Mouse (Mus musculus) hindbrain, embryonic 16.5 days (tissue): ENCODE measurements at regions not wholly inside any gene's neighbourhood (a gene's known extent, or its start where the extent isn't known, plus 50 kb on each side); places are given as distances from the start of the nearest gene placed in this dataset.

Experiments used
- ATAC-seq: fragments of 200-750 bp; cut with Nextera tagmentation; 2 replicates; pipeline ENCODE4 v1.8.0; 2017; ENCODE audit warnings: moderate TSS enrichment, moderate library complexity
- H3K27ac ChIP-seq: fragments of 300-500 bp; sonication (generic); 2 replicates; pipeline ENCODE4 v1.5.1; 2014; ENCODE audit warnings: low read depth, mild to moderate bottlenecking, control low read depth, low read length, moderate library complexity
- H3K27me3 ChIP-seq: fragments of 300-500 bp; sonication (generic); replicated peaks from 2 replicates; pipeline ENCODE4 v1.6.1; 2014; ENCODE audit warnings: low read length; ENCODE audit not compliant: control insufficient read depth, insufficient read depth
- H3K36me3 ChIP-seq: fragments of 300-500 bp; sonication (generic); 2 replicates; pipeline ENCODE4 v1.6.1; 2014; ENCODE audit warnings: mild to moderate bottlenecking, low read length, moderate library complexity, mixed read lengths; ENCODE audit not compliant: control insufficient read depth, insufficient read depth
- H3K4me1 ChIP-seq: fragments of 300-500 bp; sonication (generic); 2 replicates; pipeline ENCODE4 v1.6.1; 2014; ENCODE audit warnings: low read depth, low read length; ENCODE audit not compliant: control insufficient read depth, insufficient read depth
- H3K4me2 ChIP-seq: fragments of 300-500 bp; sonication (generic); 2 replicates; pipeline ENCODE4 v1.6.1; 2014; ENCODE audit warnings: mild to moderate bottlenecking, low read length, control low read depth, moderate library complexity
- H3K4me3 ChIP-seq: fragments of 300-500 bp; sonication (generic); 2 replicates; pipeline ENCODE4 v1.5.1; 2014; ENCODE audit warnings: mild to moderate bottlenecking, low read length, control low read depth, moderate library complexity
- H3K9ac ChIP-seq: fragments of 300-500 bp; sonication (generic); 2 replicates; pipeline ENCODE4 v1.6.1; 2014; ENCODE audit warnings: low read depth, mild to moderate bottlenecking, control low read depth, low read length, moderate library complexity
- H3K9me3 ChIP-seq: fragments of 300-500 bp; sonication (generic); 2 replicates; pipeline ENCODE4 v1.6.1; 2014; ENCODE audit warnings: mild to moderate bottlenecking, low read length, moderate library complexity; ENCODE audit not compliant: control insufficient read depth
- WGBS: fragments of 180-500 bp; shearing (Covaris S2); extraction: QIAGEN DNeasy Blood & Tissue Kit; methylation state at CpG from one replicate; pipeline ENCODE4 v1.1.7; 2014; 5-methylcytosine and 5-hydroxymethylcytosine counted together

- no peaks in the 10 kb centered on the region for H3K36me3 ChIP-seq
- no peak overlapping the region for H3K4me3 ChIP-seq
- no peaks in the 10 kb centered on the region for H3K9me3 ChIP-seq
- no peaks in the 10 kb centered on the region for H3K27me3 ChIP-seq
- peaks cover 3% of the 10 kb centered on the region; the same call in 1 of the 2 replicates for H3K4me1 ChIP-seq
- H3K9ac ChIP-seq, result no peak overlapping the region
- H3K27ac ChIP-seq, result no peak overlapping the region
- H3K4me2 ChIP-seq, result no peak overlapping the region
- WGBS, result 49% methylated on average over 9 of the region's 9 CpGs
- ATAC-seq, result no peak
Measured at GRCm38 (mm10) chr13:60071595-60071994, 105.6 kb downstream of the Gas1 start.

- Histone ChIP-seq H3K4me1 (peaks cover 3% of the 10 kb centered on the region; the same call in 1 of the 2 replicates), H3K4me3 (no peak overlapping the region), H3K9me3 (no peaks in the 10 kb centered on the region), H3K27ac (no peak overlapping the region), H3K27me3 (no peaks in the 10 kb centered on the region), H3K4me2 (no peak overlapping the region), H3K36me3 (no peaks in the 10 kb centered on the region), H3K9ac (no peak overlapping the region)
- ATAC-seq, result no peak
- 52% methylated on average over 9 of the region's 9 CpGs for WGBS
Measured at GRCm38 (mm10) chr13:60069196-60069595, 108.0 kb downstream of the Gas1 start.

- ATAC-seq, result no peak
- Histone ChIP-seq H3K27me3 (no peaks in the 10 kb centered on the region), H3K4me2 (no peak overlapping the region), H3K9ac (no peak overlapping the region), H3K4me1 (peaks cover 3% of the 10 kb centered on the region; the same call in 1 of the 2 replicates), H3K9me3 (no peaks in the 10 kb centered on the region), H3K27ac (no peak overlapping the region), H3K36me3 (no peaks in the 10 kb centered on the region), H3K4me3 (no peak overlapping the region)
- WGBS, result 74% methylated on average over 9 of the region's 9 CpGs
Measured at GRCm38 (mm10) chr13:60067325-60067724, 109.8 kb downstream of the Gas1 start.

GRCm38 (mm10) chr13:60061589-60061988, 115.6 kb downstream of the Gas1 start:
- Histone ChIP-seq H3K9ac (no peak overlapping the region), H3K9me3 (no peaks in the 10 kb centered on the region), H3K4me2 (no peak overlapping the region), H3K27me3 (no peaks in the 10 kb centered on the region), H3K4me3 (no peak overlapping the region), H3K36me3 (no peaks in the 10 kb centered on the region), H3K27ac (no peak overlapping the region), H3K4me1 (peaks cover 6% of the 10 kb centered on the region; the same call in 1 of the 2 replicates)
- 71% methylated on average over 6 of the region's 6 CpGs for WGBS
- no peak for ATAC-seq

GRCm38 (mm10) chr13:60057761-60058274, 119.3 kb downstream of the Gas1 start:
- H3K4me2 ChIP-seq, result no peak overlapping the region
- H3K4me1 ChIP-seq, result peaks cover 6% of the 10 kb centered on the region; the same call in 1 of the 2 replicates
- no peaks in the 10 kb centered on the region for H3K27me3 ChIP-seq
- no peaks in the 10 kb centered on the region for H3K36me3 ChIP-seq
- ATAC-seq, result no peak
- no peak overlapping the region for H3K4me3 ChIP-seq
- H3K9ac ChIP-seq, result no peak overlapping the region
- H3K27ac ChIP-seq, result no peak overlapping the region
- 30% methylated on average over 13 of the region's 13 CpGs for WGBS
- no peaks in the 10 kb centered on the region for H3K9me3 ChIP-seq

GRCm38 (mm10) chr13:60054531-60054930, 122.6 kb downstream of the Gas1 start:
- Histone ChIP-seq H3K9me3 (no peaks in the 10 kb centered on the region), H3K4me1 (peaks cover 6% of the 10 kb centered on the region; the same call in 1 of the 2 replicates), H3K4me2 (no peak overlapping the region), H3K36me3 (no peaks in the 10 kb centered on the region), H3K27ac (no peak overlapping the region), H3K27me3 (no peaks in the 10 kb centered on the region), H3K4me3 (no peak overlapping the region), H3K9ac (no peak overlapping the region)
- ATAC-seq, result no peak
- WGBS, result 51% methylated on average over 3 of the region's 3 CpGs

- no peaks in the 10 kb centered on the region for H3K9me3 ChIP-seq
- ATAC-seq, result no peak
- H3K4me2 ChIP-seq, result no peak overlapping the region
- H3K27me3 ChIP-seq, result no peaks in the 10 kb centered on the region
- no peak overlapping the region for H3K4me3 ChIP-seq
- no peaks in the 10 kb centered on the region for H3K36me3 ChIP-seq
- 72% methylated on average over 9 of the region's 9 CpGs for WGBS
- H3K4me1 ChIP-seq, result peaks cover 6% of the 10 kb centered on the region; the same call in 1 of the 2 replicates
- no peak overlapping the region for H3K9ac ChIP-seq
- no peak overlapping the region for H3K27ac ChIP-seq
Measured at GRCm38 (mm10) chr13:60054081-60054480, 123.1 kb downstream of the Gas1 start.

- no peaks in the 10 kb centered on the region for H3K9me3 ChIP-seq
- H3K36me3 ChIP-seq, result no peaks in the 10 kb centered on the region
- H3K4me3 ChIP-seq, result no peak overlapping the region
- no peaks in the 10 kb centered on the region for H3K27me3 ChIP-seq
- no peak overlapping the region for H3K27ac ChIP-seq
- WGBS, result 83% methylated on average over 1 of the region's 1 CpGs
- H3K4me2 ChIP-seq, result no peak overlapping the region
- H3K4me1 ChIP-seq, result peaks cover 4% of the 10 kb centered on the region
- no peak for ATAC-seq
- H3K9ac ChIP-seq, result no peak overlapping the region
Measured at GRCm38 (mm10) chr13:60051866-60052265, 125.3 kb downstream of the Gas1 start.

GRCm38 (mm10) chr13:60050799-60051580, 126.2 kb downstream of the Gas1 start:
- H3K9ac ChIP-seq, result no peak overlapping the region
- WGBS, result 39% methylated on average over 9 of the region's 9 CpGs
- no peak overlapping the region for H3K27ac ChIP-seq
- peak; percentile 73 for ATAC-seq
- H3K4me1 ChIP-seq, result peaks cover 4% of the 10 kb centered on the region
- no peaks in the 10 kb centered on the region for H3K36me3 ChIP-seq
- H3K4me3 ChIP-seq, result no peak overlapping the region
- no peaks in the 10 kb centered on the region for H3K27me3 ChIP-seq
- no peak overlapping the region for H3K4me2 ChIP-seq
- H3K9me3 ChIP-seq, result no peaks in the 10 kb centered on the region
